Mouse (Mus musculus): ENCODE results near the gene Elovl7. TPM values are rescaled to one million over a fixed set of nuclear protein-coding genes. Genes with fewer than 3 reads are reported as not detected.

The Elovl7 gene
- polyA plus RNA-seq, 1 experiment from 2014 or later: 1.5 TPM

DNA sequence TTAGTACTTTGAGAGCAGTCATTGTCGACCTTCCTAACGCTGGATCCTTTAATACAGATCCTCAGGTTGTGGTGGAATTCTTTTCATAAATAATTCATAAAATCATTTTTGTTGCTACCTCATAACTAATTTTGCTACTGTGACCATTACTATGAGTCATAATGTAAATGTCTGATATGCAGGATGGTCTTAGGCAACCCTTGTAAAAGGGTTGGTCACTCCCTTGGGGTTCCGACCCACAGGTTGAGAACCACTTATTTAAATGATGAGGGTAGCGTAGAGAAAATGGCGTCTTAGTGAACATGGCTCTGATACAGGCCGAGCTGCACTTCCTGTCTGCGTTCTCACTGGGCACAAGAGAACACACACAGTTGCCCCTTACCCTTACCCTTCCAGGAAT is 63.1 kb downstream of the Elovl7 start:
- ATAC-seq (ENCODE audit: insufficient number of reproducible peaks, low FRiP score): no peak
- Histone ChIP-seq H3K27ac (ENCODE audit: poor library complexity, severe bottlenecking) (no peak overlapping the region), H3K4me1 (replicated peaks) (peaks cover 12% of the 10 kb centered on the region; the same call in 1 of the 2 replicates), H3K27me3 (replicated peaks) (peaks cover 18% of the 10 kb centered on the region), H3K4me3 (no peak overlapping the region), H3K9me3 (replicated peaks) (no peaks in the 10 kb centered on the region), H3K4me2 (no peak overlapping the region), H3K36me3 (no peaks in the 10 kb centered on the region), H3K9ac (no peak overlapping the region)
- WGBS: 77% methylated on average over 7 of the region's 7 CpGs

DNA sequence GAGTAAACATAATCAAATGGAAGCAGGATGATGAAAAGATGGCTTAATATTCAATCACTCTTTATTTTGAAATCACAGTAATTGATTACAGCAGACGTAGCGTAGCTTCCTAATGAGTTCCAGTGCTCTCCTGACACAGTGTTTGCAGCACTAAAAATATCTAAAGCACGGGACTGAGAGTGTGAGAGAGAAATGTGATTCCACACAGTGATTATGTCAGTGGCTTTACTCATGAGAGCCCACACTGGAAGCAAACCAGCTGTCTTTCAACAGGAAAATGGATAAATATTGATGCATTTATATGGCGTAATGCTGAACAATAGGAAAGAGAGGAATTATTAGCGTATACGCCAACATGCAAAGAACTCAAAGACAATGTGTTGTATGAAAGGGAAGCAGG is 64.4 kb downstream of the Elovl7 start:
- Histone ChIP-seq H3K4me3 (no peak overlapping the region), H3K9me3 (replicated peaks) (no peaks in the 10 kb centered on the region), H3K4me2 (no peak overlapping the region), H3K27me3 (replicated peaks) (peaks cover 18% of the 10 kb centered on the region), H3K4me1 (replicated peaks) (0 out of 2 replicates have a peak, but pooled peaks cover 5% of the 10 kb centered on the region), H3K36me3 (no peaks in the 10 kb centered on the region), H3K27ac (ENCODE audit: poor library complexity, severe bottlenecking) (no peak overlapping the region), H3K9ac (no peak overlapping the region)
- no peak for ATAC-seq (ENCODE audit: insufficient number of reproducible peaks, low FRiP score)
- WGBS: 59% methylated on average over 6 of the region's 6 CpGs

DNA sequence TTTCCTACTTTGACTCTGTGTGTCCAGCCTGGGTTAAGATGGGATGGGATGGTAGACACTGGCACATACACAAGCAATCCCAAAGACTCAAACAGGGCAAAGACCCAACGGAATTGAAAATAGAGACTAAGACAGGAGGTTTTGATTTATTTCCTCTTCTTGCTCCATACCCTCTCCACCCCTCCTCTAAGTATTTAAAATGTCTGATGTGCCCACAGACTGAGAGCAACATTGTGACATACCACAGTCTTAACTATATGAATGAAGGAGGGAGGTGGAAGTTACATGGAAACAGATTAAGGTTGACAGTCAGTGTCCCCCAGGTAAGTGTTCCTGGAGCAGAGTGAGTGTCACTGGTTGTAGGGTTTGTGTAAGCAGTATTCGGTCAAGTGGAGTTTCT is 70.1 kb downstream of the Elovl7 start:
- Histone ChIP-seq H3K4me1 (replicated peaks) (no peaks in the 10 kb centered on the region), H3K27ac (ENCODE audit: poor library complexity, severe bottlenecking) (no peak overlapping the region), H3K9me3 (replicated peaks) (no peaks in the 10 kb centered on the region), H3K4me3 (no peak overlapping the region), H3K4me2 (no peak overlapping the region), H3K36me3 (no peaks in the 10 kb centered on the region), H3K27me3 (replicated peaks) (peaks cover 28% of the 10 kb centered on the region), H3K9ac (no peak overlapping the region)
- WGBS: 84% methylated on average over 2 of the region's 2 CpGs
- ATAC-seq (ENCODE audit: insufficient number of reproducible peaks, low FRiP score): no peak

DNA sequence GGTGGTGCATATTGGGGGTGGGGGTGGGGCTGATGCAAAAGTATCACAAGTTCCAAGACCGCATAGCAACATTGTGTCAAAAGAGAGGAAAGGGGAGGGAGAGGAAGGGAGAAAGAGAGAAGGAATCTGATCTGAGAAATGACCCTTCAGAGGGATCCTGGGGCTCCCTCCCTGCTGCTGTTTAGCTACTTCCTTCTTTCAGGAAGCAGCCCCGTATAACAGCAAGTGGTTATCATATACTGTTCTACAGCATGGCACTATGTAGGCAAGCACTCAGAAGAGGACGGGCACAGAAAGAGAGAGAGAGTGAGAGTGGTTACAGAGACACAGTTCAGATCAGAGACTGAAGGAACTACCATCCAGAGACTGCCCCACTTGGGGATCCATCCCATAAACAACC is 73.7 kb downstream of the Elovl7 start:
- H3K27ac ChIP-seq (ENCODE audit: poor library complexity, severe bottlenecking): no peak overlapping the region
- 43% methylated on average over 3 of the region's 3 CpGs for WGBS

DNA sequence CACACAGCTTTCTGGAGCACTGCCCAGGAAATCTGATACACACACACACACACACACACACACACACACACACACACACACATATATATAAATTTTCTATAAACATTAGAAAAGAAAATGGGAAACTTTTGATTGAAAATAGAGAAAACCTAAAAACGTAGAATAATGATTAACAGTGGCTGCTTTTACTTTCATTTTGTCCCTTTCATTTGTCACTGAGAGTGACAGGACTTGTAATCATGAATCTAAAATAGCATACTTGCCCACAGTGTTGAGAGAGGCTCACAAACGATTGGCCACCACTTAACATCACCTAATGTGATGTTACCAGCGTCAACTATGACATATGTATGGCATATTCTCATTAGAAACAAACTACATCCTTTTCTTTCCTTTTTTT is 75.2 kb downstream of the Elovl7 start:
- Histone ChIP-seq H3K4me1 (replicated peaks) (no peaks in the 10 kb centered on the region), H3K4me3 (no peak overlapping the region), H3K9me3 (replicated peaks) (no peaks in the 10 kb centered on the region), H3K36me3 (no peaks in the 10 kb centered on the region), H3K4me2 (no peak overlapping the region), H3K27ac (ENCODE audit: poor library complexity, severe bottlenecking) (no peak overlapping the region), H3K9ac (no peak overlapping the region), H3K27me3 (replicated peaks) (peaks cover 23% of the 10 kb centered on the region)
- ATAC-seq (ENCODE audit: insufficient number of reproducible peaks, low FRiP score): no peak
- WGBS: 69% methylated on average over 3 of the region's 3 CpGs

More for the DNA sequence above, 73.7 kb downstream of the Elovl7 start:
- H3K9ac ChIP-seq: no peak overlapping the region
- no peaks in the 10 kb centered on the region for H3K4me1 ChIP-seq (replicated peaks)
- peaks cover 30% of the 10 kb centered on the region for H3K27me3 ChIP-seq (replicated peaks)
- ATAC-seq (ENCODE audit: insufficient number of reproducible peaks, low FRiP score): no peak
- no peak overlapping the region for H3K4me2 ChIP-seq
- H3K9me3 ChIP-seq (replicated peaks): no peaks in the 10 kb centered on the region
- no peak overlapping the region for H3K4me3 ChIP-seq
- H3K36me3 ChIP-seq: no peaks in the 10 kb centered on the region

DNA sequence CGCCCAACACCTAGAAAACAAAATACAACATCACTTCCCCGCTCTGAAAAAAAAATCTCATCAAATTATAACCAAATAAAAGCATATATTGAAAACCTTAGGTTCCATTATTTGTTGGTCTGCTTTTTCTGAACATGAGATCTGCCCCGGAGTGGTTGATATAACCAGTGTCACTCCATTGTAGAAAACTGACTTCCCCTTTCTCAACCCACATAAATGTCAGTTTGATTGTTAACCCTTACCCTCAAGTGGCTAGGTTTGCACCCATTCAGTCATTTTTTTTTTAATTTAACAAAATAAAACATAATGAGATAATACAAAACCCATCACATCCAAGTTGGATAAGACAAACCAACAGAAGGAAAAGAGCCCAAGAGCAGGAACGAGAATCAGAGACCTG is 76.1 kb downstream of the Elovl7 start:
- WGBS: 81% methylated on average over 4 of the region's 4 CpGs
- no peak overlapping the region for H3K27ac ChIP-seq (ENCODE audit: poor library complexity, severe bottlenecking)
- H3K4me1 ChIP-seq (replicated peaks): no peaks in the 10 kb centered on the region
- H3K36me3 ChIP-seq: no peaks in the 10 kb centered on the region
- H3K4me3 ChIP-seq: no peak overlapping the region
- no peak for ATAC-seq (ENCODE audit: insufficient number of reproducible peaks, low FRiP score)
- peaks cover 19% of the 10 kb centered on the region for H3K27me3 ChIP-seq (replicated peaks)
- no peak overlapping the region for H3K4me2 ChIP-seq
- no peaks in the 10 kb centered on the region for H3K9me3 ChIP-seq (replicated peaks)
- no peak overlapping the region for H3K9ac ChIP-seq

DNA sequence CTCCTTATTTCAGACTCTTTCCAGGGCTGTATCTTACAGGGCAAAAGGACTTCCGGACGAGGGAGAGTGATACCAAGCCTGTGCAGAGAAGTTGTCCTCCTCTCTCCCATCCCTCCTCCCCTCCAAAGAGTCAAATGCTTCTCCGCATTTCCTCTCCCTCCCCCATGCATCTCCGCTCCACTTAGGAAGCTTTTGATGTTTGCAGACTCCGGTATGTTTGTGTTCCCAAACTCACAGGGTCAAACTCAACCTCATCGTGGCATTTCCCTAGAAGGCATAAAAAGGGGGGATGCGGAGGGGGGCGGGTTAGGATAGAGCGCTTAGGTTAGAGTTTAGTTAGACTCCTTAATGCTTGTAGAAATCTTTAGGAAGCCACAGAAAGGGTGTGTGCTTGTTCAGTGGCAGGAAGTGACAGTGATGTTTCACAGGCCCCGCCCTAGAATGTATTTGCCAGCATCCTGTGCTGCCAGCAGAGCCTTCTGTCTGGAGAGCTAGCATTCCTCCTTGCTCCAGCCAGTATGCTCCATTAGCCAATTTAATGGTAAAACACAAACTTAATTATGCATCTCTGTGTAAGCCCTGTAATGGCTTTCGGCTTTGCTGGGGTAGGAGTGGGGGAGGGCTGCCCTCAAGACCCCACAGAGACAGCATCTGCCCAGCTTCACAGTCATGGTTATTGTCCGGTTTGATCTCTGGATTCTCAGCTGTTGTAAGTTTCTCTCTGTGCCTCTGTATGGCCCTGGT is 83.3 kb downstream of the Elovl7 start:
- H3K27ac ChIP-seq (ENCODE audit: poor library complexity, severe bottlenecking): peak overlapping the region; percentile 56
- no peaks in the 10 kb centered on the region for H3K9me3 ChIP-seq (replicated peaks)
- H3K4me1 ChIP-seq (replicated peaks): peaks cover 10% of the 10 kb centered on the region
- peak overlapping the region; percentile 69 for H3K4me2 ChIP-seq
- 6% methylated on average over 12 of the region's 12 CpGs for WGBS
- H3K27me3 ChIP-seq (replicated peaks): peaks cover 29% of the 10 kb centered on the region
- ATAC-seq (ENCODE audit: insufficient number of reproducible peaks, low FRiP score): peak; percentile 84
- no peak overlapping the region for H3K9ac ChIP-seq
- H3K4me3 ChIP-seq: peak overlapping the region; percentile 40
- no peaks in the 10 kb centered on the region for H3K36me3 ChIP-seq

DNA sequence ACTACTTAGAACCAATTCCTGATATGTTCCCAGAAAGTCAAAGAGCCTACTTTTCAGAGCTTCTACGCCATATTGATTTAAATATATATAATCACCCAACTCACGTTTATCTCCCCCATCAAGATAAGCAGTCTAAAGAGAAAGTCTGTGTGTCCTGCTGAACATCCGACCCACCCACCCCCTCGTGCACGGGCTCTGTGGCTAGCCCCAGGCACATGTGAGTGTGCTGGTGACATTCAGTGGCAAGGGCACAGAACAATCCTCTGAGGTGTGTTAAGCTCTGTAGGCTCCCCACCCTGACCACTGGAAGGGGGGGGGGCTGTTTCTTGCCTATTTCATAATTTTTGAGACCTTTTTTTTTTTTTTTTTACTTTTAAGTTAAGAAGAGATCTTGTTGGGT is 84.0 kb downstream of the Elovl7 start:
- WGBS: 40% methylated on average over 5 of the region's 5 CpGs
- ATAC-seq (ENCODE audit: insufficient number of reproducible peaks, low FRiP score): no peak
- Histone ChIP-seq H3K36me3 (no peaks in the 10 kb centered on the region), H3K9me3 (replicated peaks) (no peaks in the 10 kb centered on the region), H3K27ac (ENCODE audit: poor library complexity, severe bottlenecking) (no peak overlapping the region), H3K9ac (no peak overlapping the region), H3K4me2 (no peak overlapping the region), H3K4me3 (no peak overlapping the region), H3K4me1 (replicated peaks) (peaks cover 10% of the 10 kb centered on the region), H3K27me3 (replicated peaks) (peaks cover 36% of the 10 kb centered on the region)

DNA sequence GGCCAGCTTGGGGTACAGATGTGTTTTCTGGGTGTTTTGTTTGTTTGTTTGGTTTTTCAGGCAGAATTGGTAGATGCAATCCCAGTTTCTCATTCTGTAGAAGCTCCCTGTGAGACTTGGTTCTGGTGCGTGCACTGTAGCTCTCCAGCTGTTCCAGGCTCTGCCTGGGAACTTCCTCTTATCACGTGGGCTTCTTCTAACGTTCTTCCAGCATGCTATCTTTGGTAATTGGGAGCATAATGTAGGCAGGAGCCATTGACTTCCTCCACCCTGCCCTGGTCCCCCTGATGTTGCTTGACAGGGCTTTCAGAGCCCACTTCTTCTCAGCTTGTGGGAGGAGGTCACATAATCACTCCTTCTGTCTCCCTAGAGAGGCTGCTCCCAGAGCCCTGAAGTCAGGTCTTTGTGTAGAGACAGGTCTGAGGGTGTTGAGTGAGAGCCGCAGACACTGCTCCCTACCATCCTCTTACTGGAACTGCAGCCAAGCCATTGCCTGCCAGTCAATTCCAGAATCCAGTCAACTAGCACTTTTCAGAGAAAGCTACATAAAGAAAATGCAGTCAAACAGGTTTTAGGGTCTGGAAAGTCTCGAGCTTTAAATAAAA is 86.2 kb downstream of the Elovl7 start:
- H3K4me1 ChIP-seq (replicated peaks): peaks cover 10% of the 10 kb centered on the region
- H3K4me3 ChIP-seq: no peak overlapping the region
- no peak overlapping the region for H3K9ac ChIP-seq
- H3K27ac ChIP-seq (ENCODE audit: poor library complexity, severe bottlenecking): no peak overlapping the region
- H3K27me3 ChIP-seq (replicated peaks): peaks cover 56% of the 10 kb centered on the region
- no peak overlapping the region for H3K4me2 ChIP-seq
- no peaks in the 10 kb centered on the region for H3K9me3 ChIP-seq (replicated peaks)
- WGBS: 8% methylated on average over 5 of the region's 5 CpGs
- no peak for ATAC-seq (ENCODE audit: insufficient number of reproducible peaks, low FRiP score)
- no peaks in the 10 kb centered on the region for H3K36me3 ChIP-seq

DNA sequence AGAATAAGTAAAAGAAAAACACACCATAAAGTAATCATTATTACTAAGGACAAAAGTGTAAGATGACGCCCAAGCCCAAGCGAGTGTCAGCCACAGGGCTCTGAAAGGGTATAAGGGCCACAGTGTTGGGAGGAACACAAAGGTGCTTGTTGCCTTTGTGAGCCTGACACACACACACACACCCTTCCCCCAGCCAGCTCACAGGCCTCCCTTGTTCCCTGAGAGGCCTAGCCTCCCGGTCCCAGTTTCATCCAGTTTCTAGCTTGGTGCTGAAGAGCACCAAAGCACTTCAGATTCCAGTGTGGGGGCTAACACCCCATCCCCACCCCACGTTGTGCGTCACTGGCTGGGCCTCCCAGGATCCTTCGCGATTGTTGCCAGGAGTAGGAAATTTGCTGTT is 87.2 kb downstream of the Elovl7 start:
- Histone ChIP-seq H3K4me3 (no peak overlapping the region), H3K27me3 (replicated peaks) (peaks cover 63% of the 10 kb centered on the region), H3K4me1 (replicated peaks) (peaks cover 10% of the 10 kb centered on the region), H3K9me3 (replicated peaks) (no peaks in the 10 kb centered on the region), H3K9ac (no peak overlapping the region), H3K27ac (ENCODE audit: poor library complexity, severe bottlenecking) (no peak overlapping the region), H3K36me3 (no peaks in the 10 kb centered on the region), H3K4me2 (no peak overlapping the region)
- 59% methylated on average over 7 of the region's 7 CpGs for WGBS
- no peak for ATAC-seq (ENCODE audit: insufficient number of reproducible peaks, low FRiP score)

DNA sequence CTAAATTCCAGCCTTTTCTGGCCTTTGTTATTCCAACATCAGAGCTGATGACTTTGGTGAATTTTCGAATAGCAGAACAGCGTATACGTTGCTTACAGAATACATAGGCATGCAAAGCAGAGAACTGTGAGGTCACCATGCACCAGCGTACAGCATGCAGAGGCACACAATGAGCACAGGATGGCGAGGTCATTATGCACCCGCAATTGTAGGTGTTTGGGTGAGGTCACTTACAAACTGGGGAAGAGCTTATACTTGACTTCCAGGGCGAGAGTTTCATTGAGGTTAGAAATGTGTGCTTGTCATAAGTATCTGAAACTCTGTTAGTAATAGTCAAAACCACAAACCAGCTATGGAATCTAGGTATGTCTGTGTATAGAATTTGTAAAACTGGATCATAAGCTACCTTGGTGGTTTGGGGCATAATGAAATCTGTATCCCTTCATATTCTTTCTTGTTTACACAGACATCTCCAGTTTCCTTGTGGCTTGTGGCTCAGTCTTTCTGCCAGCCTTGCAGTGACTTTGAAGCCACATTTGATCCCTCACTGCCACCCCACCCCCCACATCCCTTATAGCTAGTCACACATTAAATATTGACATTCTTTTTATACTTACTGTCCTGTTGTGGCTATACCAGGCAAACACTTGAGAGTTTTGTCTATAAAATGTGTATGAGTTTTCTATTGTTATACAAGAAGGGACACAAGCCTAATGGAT is 88.9 kb downstream of the Elovl7 start:
- Histone ChIP-seq H3K36me3 (no peaks in the 10 kb centered on the region), H3K9ac (no peak overlapping the region), H3K4me2 (no peak overlapping the region), H3K4me1 (replicated peaks) (peaks cover 5% of the 10 kb centered on the region), H3K27me3 (replicated peaks) (peaks cover 67% of the 10 kb centered on the region), H3K27ac (ENCODE audit: poor library complexity, severe bottlenecking) (no peak overlapping the region), H3K9me3 (replicated peaks) (no peaks in the 10 kb centered on the region), H3K4me3 (no peak overlapping the region)
- 77% methylated on average over 7 of the region's 7 CpGs for WGBS
- ATAC-seq (ENCODE audit: insufficient number of reproducible peaks, low FRiP score): no peak
